Mouse (Mus musculus) testis, adult 2 months (tissue): ENCODE data around the gene Myh7b.

ENCODE experiments used
- CTCF ChIP-seq: fragments of 200-500 bp; IDR thresholded peaks from 2 replicates; pipeline ENCODE4 v1.5.1; 2012; ENCODE audit warnings: low read depth, mild to moderate bottlenecking, inconsistent platforms, low read length, moderate library complexity; ENCODE audit not compliant: control insufficient read depth, insufficient read depth, insufficient replicate concordance
- POLR2A ChIP-seq: fragments of 200-500 bp; IDR thresholded peaks from 2 replicates; pipeline ENCODE4 v1.6.1; 2012; ENCODE audit warnings: low read depth, mild to moderate bottlenecking, inconsistent platforms, low read length, moderate library complexity; ENCODE audit not compliant: control insufficient read depth

DNA sequence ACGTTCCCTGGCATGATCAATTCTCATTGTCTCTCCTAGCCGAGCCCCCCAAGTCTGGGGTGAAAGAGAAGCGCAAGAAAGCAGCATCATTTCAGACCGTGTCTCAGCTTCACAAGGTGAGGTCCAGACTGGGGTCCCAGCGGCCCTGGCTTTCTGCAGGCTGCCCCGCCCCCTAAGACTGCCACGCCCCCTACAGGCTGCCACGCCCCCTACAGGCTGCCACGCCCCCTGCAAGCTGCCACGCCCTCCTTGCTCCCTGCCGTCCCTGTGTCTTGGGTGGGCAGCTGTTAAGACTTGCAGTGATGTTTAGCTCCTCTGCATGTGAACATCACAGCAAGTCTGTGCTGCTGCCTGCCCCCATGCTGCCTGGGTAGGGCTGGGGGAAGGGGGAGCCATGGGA, 11.6 kb downstream of the Myh7b start:
- TF ChIP-seq CTCF (no peak), POLR2A (no peak)
